Mouse (Mus musculus) spleen, postnatal 14 days (tissue): Measurements from ENCODE around the gene Cldn19.

Experiments
- DNase-seq, 2 experiments: peaks; one replicate each; pipeline ENCODE4 v3.0.0; 2021 to 2022; ENCODE audit warnings: low spot score in 2 of 2

Gene Cldn19

GRCm38 (mm10) chr4:119300761-119301160 lies 45.5 kb downstream of the Cldn19 start:
- DNase-seq = no peak

GRCm38 (mm10) chr4:119301777-119302176 lies 46.6 kb downstream of the Cldn19 start:
- DNase-seq = no peak

- DNase-seq = no peak
These were observed 48.1 kb downstream of the Cldn19 start for GRCm38 (mm10) chr4:119303291-119303690.

GRCm38 (mm10) chr4:119305418-119305817 lies 50.2 kb downstream of the Cldn19 start:
- no peak for DNase-seq
